Mouse (Mus musculus) thymus, adult 2 months (tissue): ENCODE results near the gene AC131692.1.

Experiments used
- CTCF ChIP-seq: fragments of 200-500 bp; IDR thresholded peaks from 2 replicates; pipeline ENCODE4 v1.5.1; 2012; ENCODE audit warnings: mild to moderate bottlenecking, control low read depth, low read length, moderate library complexity, borderline replicate concordance; ENCODE audit not compliant: control insufficient read depth, poor library complexity, insufficient read depth; ENCODE audit errors: extremely low read depth
- POLR2A ChIP-seq: fragments of 200-500 bp; IDR thresholded peaks from 2 replicates; pipeline ENCODE4 v1.6.1; 2012; ENCODE audit warnings: mild to moderate bottlenecking, low read length, control low read depth, moderate library complexity; ENCODE audit not compliant: control insufficient read depth, poor library complexity, insufficient read depth; ENCODE audit errors: extremely low read depth

DNA sequence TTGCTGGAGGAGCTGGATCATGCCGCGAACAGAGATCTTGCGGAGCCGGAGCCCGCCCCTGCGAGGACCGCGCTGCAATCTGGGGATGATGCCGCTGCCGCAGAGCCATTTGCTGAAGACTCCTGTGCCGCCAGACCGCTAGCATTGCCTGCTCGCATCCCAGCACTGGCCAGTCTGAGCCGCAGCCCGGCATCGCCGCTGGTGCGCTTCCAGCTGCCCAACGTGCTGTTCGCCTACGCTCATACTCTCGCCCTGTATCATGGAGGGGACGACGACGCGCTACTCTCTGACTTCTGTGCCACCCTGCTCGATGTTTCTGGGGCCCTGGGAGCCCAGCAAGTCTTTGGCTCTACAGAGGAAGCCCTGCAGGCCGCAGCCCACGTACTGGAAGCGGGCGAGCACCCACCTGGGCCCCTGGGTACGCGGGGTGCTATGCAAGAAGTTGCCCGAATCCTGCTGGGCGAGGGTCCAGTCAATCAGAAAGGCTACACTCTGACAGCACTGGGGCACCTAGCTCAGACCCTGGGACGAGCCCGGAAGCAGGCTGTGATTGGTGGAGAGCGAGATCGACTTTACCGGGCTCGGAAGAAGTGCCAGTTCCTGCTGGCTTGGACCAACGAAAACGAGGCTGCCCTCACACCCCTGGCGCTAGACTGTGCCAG is 32.4 kb upstream of the AC131692.1 start:
- TF ChIP-seq CTCF (peak; percentile 23; the same call in 1 of the 2 replicates), POLR2A (peak; percentile 90)
